Mouse (Mus musculus) c-Kit-positive CD71-positive TER-119-negative erythroid progenitor cells, embryonic 14.5 days (primary cell): ENCODE data around the gene Astn2.

Source experiments
- DNase-seq: peaks from one replicate; pipeline ENCODE4 v3.0.0-alpha.2; 2013; ENCODE audit warnings: low read depth

The Astn2 gene

DNA sequence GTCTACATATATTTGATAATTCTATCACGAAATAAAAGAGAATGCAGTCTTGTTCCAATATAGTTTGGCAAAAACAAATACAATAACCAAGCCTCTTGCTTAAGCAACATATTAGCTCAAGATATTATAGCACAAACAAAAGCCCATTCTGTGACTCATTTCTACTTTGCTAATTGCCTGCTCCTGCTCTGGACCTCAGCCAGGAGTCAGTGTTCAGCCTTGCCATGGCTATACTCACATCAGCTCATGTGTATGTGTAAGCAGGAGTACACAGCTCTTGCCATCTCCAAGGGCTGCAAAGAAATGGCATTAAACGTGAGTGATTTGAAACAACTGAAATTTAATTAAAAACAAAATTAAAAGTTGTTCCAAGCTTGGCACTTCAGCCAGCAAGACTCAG lies 435.1 kb downstream of the Astn2 start:
- no peak for DNase-seq

DNA sequence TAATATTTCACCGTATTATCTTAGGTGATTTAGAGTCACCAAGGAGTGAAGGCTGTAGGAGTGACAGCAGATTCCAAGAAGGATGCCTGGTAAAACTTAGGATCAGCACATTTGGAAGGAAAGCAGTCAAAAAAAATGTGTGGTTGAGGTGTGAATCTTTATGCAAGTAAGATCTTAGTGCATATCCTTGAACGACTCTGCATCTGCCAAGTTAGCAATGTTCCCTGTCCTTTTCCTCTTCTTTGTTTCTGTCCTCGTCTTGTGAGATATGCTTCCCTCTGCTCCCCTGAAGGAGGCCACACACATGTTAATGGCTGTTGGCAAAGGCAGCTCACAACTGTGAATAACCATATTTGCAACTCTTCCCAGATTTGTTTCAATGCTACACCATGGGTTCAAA lies 439.8 kb downstream of the Astn2 start:
- no peak for DNase-seq

DNA sequence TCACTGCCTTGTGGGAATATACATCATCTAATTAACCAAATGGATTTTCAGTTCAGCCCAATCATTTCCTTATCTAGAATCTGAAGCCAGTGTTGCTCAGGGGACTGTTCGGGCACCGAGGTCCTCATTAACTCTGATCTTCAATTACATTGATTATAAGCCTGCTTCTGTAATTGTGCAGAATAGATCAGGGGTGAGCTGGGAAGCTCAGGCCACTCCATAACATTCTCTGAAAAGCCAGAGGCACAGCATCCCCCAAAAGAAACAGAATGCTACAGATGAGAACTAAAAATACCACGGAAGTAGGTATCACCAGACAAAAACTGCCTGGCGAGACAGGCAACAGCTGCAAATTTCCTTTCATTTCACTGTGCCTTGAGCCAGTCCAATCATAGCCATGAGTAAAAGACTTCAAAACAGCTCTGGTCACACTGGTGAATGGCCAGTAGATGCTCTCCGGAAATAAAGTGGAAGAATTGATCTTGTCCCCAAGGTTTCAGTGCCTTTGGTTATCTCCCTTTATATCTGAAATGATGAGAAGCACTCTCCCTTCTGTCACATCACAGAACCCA lies 445.1 kb downstream of the Astn2 start:
- DNase-seq: no peak

DNA sequence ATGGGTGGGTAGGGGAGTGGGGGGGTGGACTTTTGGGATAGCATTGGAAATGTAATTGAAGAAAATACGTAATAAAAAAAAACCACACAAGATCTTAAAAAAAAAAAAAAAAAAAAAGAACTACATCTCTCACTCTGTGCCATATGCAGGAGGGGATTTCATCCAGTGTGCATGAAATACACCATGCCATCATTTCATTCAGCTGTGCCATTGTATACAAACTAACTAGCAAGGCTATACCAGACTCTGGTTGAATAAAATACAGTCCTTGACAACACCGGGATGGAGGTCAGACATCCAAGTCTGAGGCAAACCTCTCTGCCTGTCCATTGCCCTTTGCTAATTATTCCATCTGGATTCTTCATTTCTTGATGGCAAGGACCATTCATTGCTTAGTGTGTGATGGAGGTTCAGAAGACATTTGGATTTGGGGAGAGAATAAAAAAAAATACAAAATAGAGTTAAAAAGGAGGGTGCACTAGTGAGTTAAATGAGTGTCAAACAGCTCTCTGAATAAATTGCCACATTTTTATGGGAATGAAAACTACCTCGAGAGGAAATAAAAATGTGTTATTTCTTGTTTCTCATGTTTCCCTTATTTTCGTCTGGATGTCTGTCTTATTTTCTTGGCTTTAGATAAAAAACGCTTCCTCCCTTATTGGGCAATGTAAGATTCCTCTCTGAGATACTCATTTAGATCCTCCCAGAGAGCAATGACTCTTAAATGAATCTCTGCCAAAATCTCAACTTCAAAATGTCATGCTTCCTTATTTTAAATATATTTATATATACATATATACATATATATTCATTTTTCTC lies 445.8 kb downstream of the Astn2 start:
- DNase-seq: no peak

DNA sequence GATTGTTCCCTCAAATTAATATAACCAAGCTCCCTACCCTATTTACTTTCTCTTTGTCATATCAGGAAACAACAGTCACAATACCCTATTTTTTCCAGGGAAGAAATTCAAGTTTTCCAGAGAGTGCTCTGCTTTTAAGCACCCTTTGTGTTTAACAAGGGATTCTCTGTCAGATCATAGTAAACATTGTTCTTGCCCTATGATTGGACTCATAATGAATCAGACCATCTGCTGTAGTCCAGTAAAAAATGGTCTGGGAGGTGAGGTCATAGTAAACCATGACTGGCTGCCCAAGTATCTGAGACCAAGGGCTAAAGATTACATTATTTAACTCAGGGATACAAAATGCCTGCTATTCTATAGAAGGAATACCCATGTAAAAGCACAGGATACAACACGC lies 452.5 kb downstream of the Astn2 start:
- no peak for DNase-seq

DNA sequence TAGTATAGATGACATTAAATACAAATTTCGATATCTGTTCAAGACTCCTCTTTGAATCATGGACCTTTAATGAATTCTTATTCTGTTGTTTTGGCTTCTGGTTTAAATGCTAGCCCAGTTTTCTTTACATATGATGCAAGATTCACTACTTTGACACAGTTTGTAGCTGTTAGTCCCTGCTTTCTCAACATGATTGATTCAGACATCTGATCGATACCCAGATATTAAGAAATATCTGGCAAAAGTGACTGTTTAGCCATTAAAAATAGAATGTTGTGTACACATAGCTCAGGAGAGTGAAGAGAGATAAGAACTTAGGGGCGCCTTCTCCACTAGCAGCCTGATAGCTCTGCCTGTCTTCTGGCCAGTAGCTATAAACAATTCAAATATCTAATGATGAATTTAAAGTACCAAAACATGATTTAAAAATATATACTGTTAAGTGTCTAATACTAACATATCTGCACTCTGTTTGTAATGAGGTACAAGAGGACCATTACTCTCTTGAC lies 457.2 kb downstream of the Astn2 start:
- no peak for DNase-seq

DNA sequence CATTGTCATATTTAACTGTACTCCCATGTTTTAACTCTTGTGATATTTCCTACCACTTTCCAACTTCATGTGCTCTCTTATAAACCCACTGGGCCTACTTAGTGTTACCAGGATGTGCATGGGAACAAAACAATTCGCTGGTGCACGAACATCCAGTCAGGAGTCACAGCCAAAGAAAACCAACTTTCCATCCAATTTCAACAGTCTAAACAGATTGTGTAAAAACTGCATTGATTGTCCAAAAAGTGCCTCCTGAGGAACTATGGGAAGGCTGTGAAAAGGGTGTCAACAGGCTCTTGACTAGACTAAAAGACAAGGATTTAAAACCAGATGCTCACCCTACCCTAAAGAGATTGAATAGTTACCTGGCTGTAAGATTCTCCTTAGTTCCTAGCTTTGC lies 458.4 kb downstream of the Astn2 start:
- no peak for DNase-seq

DNA sequence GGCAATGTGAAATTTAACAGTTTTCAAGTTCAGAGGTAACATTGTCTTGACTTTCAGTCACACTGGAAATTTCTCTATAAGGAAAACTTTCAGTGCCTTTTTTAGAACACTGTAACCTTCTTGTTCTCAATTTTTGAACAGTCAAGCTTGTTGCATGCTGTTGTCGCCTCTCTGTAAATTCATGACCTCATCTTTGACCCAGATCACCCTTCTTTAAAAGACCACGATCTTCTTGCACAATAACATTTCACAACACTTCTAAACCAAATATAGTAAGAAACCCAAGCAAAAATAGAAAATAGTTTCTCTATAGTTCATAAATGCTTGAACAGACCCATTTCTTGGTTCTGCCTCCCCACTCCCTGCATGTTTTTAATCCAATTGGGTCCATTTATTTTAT lies 473.5 kb downstream of the Astn2 start:
- no peak for DNase-seq

DNA sequence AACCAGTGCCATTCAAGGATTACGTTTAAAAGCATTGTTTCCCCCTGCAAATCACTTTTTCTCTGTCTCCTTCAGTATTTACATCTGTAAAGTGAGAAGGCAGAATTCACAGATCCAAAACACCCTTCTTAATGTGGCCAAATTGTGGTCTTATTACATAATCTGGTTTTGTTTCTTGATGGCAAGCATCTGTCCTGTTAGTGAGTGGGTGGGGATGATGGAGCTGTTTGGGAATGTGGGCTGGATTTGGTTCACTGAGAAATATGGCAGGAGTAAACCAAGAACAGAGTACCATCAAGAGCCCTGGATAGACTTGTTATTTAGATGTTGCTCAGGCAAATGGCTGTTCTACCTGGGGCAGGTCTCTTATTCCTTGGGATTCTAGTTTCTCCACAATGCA lies 484.1 kb downstream of the Astn2 start:
- DNase-seq: no peak

DNA sequence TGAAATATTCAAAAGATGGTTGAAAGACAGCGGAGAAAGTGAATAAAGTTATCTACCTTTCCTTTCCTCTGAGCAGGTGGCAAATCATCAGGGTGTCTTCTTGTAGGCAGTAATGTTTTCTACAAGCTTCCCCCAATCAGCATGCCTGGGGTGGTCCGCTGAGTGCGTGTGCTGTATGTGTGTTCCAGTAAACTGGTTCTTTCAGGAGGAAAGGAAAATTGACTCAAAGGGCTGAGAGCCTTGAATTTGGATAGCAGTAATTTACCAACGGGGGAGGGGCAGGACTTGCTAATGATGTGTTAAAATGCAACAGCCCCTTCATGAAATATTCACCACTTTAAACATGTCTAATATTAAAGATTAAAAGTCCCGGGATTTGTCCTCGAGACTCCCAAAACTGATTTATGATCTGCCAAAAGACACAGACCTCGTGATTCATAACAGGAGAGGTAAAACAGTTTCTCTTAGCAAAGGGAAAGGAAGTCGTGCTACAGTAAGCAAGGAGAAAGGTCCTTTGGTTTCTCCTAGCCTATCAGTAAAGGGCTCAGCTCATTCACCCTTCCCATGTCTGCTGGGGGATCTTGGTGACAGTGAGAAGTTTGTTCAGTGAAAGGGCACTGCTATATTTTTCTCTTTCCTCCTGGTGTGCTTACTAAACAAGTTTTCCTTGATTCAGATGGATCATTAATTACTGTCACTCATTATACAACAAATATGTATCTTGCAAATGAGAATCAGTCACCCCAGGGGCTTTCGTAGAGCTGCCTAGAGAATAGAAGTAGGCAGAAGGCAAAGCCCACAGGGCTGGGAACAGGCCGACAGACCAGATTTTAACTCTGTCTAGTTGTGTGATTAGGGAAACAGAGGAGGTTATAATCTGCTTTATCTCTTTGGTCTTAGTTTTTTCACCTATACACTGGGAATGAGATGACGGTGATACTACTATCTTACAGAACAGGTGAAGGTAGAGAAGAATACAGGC lies 488.1 kb downstream of the Astn2 start:
- no peak for DNase-seq

DNA sequence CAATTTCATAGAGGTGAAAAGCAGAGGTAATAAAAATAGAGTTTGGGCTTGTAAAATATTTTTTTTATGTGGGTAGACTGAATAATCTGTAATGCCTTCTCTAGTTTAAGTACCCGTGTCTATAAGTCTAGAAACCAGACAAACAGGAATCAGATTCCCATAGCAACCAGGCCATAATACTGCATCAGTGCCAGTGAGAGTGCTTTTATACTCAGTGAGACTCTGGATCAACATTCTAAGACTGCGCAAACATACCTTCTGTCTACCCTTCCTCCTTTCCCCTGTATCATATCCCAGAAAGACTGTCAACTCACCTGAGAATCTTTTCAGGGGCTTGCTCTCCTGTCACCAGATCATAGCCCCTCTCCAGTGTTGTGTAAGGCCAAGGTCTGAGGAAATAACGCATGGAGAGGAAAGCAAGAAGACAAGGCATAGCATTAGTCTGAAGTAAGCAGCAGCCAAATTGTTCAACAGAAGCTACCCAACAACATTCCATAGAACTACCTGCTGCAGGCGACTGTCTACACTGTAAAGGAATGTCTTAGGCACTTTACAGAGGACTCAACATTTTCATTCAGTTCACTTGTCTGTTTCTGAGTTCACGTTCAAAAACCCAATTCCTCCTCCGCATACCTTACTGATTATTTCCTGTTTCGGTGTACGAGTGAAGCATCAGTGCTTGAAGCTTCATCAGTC lies 492.0 kb downstream of the Astn2 start:
- no peak for DNase-seq

DNA sequence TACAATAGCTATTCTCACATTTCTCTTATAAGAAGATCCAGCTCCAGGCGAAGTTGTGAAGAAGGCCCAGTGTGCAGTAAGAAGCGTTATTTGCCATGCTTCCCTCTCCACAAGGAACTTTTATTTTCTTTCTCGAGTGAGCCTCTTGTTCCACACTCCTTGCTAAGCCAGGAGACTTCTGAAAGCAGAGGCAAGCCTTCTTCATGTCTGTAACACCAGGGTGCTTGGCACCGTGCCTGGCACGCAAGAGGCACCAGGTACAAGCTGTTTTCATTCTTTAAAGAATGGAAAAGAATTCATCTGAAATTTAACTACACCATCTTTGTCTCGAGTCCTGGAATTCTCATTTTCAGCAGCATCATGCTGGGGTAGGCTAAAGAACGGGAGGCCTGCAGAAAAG lies 496.8 kb downstream of the Astn2 start:
- DNase-seq: no peak

DNA sequence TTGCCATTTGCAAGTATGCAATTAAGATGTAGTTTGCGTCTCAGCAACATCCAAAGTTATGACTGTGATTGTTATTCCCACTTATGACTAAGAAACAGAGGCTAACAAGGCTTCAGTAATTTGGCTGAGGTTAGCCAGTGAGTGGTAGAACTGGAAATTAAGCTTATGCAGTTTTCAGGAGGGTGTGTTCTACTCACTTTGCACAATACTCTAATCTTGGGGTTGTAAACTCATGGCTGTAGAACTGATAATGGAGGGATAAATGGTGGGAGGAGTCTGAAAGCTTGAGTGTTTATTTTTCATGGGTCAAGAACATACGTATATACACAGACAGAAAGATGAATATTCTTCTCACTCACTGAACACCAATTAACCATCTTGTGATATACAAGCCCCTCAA lies 499.4 kb downstream of the Astn2 start:
- DNase-seq: no peak

DNA sequence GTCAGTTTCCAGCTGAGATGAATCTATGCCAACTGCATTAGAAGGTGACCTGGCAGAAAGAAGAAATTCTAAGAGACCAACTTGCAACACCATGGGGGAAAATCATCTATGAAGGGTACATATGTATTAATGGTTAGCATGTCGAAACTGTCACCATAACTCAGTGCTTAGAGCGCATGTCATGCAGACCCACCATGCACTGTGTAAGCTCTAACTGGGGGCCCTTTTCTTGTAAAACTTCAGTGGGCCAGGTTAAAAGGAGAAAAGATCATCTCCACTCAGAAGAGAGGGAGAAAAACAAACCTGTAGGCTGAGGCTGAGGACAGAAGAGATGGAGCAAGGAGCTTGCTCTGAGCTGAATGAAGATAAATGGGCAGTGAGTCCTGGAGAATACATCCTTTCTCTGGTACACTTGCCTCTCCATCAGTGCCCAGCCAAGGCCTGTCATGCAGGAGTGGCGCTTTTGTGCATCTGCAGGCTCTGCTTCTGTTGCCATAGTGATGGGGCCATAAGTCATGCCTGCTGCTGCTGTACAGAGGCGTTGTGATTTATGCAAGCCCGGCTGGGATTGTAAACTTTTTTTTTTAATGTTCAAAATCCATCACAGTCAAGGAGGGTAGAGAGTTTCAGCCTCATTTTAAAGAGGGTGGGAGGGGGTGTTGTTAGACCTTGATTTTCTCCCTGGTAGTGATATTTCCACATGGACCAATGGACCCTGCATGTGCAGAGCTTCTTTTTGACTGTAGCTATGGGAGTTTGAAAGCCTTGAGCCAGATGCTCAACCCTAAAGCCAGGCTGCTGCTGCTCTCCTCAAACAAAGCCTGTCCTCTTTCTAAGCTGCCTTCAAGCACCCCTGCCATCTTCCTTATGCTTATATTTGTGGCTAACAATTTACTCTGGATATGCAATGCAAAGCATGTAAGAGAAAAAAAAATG lies 508.1 kb downstream of the Astn2 start:
- DNase-seq: no peak

DNA sequence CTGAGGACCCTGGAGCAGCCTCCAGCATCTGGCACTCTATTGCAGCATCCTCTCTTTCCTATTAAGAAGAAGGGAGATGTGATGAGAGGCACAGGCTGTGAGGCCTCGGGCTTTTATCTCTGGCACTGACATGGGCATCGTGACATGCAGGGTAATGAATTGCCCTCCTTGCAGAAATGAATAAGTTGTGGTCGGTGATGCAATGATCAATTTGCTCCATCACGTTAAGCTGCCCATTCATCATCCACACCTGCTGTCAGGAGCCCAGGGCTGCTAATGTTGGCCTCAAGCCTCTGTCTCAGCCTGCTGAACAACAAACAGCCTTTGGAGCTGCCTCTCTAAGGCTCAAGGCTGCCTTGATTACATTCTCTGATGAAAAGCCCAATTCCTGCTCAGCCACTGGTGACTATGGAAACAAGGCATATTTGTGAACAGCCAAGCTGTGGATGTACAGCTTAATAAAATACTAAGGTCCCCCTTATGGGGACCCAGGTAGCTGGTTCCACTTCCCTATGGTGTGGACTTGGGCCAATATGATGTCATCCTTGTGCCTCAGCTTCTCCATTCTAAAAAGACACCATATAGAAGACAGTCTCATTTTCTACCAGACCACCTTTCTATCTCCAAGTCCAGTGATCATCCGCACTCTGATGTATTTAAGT lies 515.9 kb downstream of the Astn2 start:
- DNase-seq: no peak

DNA sequence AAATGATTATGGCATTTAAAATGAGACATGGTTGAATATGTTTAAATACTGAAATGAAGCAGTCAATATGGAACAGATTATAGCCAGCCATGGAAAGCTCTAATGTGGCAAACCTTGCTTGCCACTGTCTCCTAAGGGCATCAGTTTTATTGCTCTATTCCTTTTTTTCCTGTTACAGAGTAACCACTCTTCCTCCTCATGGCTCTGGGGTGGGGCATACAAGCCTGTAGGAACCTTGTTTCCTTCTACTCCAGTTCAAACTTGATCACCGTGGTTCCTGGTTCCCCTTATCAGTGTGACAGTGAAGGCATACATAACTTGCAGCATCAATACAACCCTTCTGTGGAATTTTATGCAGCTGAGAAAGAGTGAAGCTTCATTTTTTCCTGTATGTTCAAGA lies 517.5 kb downstream of the Astn2 start:
- no peak for DNase-seq

DNA sequence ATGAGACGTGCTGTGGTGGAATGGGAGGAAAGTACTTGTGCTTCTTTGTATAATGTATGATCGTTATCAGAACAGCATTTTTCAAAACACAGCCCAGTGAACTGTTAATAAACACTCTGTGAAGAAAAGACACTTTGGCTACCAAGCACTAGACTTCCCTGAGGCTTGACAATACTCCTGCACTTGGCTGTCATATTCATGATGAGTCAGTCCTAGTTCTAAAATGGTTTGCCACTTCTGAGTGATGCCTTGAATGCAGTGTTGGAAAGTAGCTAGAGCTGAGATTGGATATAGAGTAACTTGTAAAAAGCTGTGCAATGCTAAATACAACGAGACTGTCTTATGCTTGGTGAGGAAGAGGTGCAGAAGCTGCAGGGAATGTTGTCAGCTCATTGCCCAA lies 518.5 kb downstream of the Astn2 start:
- DNase-seq: no peak

DNA sequence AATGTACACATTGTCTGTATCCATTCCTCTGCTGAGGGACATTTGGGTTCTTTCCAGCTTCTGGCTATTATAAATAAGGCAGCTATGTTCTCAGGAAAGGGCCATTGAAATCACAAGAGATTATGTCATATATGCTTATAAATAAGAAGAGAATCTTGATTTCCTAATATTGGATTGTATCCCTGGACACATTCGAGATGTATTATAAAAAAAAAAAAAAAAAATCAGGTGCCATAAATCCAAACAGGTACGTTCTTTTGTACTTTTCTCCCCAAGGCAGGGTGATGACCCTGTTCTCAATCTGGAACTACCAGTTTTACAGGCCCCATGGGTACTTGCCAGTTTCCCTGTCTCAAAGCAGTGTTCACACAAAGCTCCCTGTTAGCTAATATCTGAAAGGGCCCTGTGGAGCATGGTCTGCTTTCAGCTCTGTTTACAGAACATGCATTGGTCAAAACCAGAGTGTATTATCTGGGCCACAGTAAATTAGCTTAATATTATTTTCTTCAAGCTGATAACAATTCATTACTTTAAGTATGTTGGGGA lies 530.1 kb downstream of the Astn2 start:
- DNase-seq: no peak

DNA sequence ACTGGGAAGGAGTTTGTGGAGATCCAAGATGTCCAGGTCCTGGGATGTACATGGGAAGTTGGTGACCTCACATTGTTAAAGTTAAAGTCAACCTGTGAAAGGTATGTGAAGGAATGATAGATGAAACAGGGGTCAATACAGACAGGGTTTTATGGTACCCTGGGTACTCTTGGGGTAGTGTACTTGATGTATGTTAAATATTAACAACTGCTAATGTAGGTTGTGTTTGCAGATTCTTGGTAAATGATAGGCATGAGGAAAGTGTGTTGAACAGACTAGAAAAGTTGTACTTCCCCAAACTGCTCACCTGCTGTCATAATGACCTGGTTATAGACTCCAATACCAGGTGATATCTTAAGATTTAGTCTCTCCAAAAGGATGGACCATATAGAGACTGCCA lies 539.9 kb downstream of the Astn2 start:
- DNase-seq: no peak

DNA sequence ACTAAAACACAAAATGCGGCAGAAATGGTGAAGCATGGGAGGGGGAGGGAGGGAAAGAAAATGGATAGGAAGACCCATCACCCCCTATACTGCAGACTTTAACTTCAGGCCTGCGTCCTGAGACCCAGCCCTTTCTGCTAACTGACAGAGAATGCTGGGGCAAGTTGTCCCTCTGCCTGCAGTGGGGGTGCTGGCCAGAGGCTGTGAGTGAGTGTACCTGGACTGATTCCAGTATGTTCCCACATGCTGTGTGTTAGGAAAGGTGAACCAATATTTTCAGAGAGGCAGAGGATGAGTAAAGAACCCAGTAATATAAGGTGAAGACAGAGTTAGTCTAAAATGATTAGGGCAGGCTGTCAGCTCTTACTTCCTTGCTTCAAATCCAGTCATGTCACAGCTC lies 561.2 kb downstream of the Astn2 start:
- DNase-seq: no peak
